Mouse (Mus musculus): ENCODE data around the gene Kcna6.

Kcna6 gene

DNA sequence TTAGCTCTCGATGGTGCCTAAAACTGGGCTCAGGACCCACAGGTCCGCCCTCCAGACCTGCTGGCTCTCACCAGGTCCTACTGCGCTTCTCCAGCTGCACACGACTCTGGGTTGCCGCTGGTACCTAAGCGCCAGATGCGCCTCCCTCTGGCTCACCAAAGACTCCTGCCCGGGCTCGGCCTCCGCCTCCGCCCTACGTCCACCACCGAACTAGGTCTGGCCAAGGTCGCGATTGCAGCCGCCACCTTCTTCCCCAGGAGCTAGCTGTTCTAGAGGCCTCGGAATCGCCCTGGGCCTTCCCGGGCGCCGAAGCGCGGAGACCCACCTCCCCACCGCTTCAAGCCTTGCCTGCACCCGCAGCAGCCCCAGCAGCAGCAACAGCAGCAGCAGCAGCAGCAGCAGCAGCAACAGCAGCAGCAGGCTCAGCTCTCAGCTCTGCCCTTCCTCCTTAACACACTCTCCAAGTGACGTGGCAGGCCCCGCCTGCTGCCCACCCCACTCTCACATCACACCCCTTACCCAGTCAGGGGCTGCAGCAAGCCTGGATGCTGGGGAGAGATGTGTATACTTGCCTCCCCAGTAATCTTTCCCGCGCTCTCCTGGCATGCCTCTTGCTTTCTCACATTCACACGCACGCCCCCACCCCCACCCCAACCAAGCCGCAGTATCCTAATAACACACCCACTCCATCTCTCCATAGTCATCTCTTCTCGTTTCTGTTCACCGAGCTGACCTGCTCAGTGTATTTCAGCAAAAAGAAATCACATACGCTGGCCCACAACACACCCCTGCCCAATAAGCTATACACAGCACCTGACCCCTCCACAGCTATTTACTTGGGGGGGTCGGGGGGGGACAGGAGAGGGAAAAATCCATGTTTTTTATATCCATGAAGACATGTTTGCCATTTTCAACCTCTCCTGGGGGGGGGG lies at the start of gene Kcna6:
Kcna6 (minus strand) TSS at position 464 of the 932 bp plus-strand sequence.
- DNase-seq: no peak

DNA sequence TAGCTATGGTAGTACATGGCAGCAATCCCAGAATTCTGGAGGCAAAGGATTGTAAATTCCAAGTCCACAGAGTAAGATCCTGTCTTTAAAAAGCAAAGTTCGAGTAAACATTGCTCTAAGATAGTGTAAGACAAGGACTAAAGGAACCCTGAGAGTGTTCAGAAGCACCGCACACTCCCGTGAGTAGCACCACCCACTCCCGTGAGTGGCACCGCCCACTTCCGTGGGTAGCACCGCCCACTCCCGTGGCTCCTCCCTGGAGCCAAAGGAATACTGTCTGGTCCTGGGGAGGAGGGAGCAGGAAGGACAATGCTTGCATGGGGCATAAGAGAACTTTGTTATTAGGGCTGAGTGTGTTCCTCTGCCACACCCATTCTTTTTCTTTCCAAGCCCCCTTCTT lies 48.4 kb upstream of the Kcna6 start:
- no peak for DNase-seq

DNA sequence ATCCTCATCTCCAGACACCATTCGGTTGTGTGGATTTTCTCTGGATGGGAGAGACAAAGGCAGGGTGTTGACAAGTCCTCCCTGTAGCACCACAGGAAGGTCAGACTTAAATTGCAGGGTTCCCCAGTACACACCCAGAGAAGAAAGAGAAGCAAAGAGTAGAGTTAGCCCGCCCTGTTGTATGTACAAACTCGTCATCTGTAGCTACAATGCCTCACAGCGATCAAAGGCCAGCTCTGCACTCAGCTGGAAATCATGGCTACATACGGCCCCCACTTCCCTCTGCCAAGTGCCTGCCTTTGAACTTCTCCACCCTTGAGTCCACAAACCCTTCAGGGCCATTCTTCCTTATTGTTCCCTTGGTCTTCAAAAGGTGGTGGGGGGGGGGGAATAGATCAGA lies 43.7 kb upstream of the Kcna6 start:
- no peak for DNase-seq

DNA sequence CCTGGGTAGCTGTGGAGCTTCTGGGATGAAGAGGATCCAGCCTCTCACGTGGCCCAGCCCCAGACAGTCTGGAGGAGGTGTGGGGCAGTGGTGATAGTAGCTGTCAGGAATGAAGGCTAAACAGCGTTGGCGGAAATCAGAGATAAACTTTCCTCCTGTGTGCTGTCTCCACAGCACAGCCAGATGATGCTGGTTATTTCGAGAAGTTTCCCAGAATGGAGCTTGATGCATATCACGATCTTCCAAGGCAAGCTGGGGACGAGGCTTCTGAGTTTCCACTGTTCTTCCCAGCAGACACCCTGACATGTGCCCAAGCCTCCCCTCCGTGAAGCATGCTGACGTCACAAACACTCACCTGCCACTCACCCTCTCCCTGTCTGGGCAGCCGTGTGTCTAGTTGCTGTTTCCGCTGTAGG lies 43.2 kb upstream of the Kcna6 start:
- no peak for DNase-seq

DNA sequence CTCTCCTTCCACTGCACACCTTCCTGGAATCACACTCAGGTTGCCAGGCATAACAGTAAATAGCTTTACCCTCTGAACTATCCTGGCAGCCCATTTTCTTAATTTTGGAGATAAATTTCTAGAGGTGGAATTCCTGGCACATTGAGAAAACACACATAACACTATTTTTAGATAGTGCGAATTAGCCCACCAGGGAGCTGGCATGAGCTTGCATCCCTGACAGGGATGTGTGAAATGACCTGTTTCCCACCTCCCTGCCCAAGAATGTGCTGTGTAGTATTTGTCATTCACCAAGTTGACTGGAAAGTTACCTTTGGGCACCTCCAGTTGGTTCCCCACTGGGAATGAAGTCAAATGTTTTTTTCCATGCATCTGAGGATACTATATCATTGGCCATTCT lies 42.6 kb upstream of the Kcna6 start:
- no peak for DNase-seq

DNA sequence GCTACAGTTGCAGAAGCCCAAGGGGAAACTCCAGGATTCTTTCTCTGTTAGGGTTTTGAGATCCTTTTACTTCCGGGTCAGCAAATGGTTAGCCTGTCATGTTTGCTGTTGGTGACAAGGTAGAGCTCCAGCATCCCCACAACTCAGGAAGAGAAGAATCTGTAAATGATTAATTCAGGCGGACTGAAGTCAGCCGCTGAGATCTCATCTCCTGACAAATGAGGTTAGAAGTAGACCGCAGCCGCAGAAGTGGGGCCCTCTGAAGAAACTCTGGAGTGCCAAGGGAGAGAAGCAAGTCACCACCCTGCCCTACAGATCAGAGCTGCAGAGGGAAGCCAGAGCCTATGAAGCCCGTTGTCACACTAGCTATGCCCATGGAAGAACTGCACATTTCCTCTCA lies 37.4 kb upstream of the Kcna6 start:
- no peak for DNase-seq

DNA sequence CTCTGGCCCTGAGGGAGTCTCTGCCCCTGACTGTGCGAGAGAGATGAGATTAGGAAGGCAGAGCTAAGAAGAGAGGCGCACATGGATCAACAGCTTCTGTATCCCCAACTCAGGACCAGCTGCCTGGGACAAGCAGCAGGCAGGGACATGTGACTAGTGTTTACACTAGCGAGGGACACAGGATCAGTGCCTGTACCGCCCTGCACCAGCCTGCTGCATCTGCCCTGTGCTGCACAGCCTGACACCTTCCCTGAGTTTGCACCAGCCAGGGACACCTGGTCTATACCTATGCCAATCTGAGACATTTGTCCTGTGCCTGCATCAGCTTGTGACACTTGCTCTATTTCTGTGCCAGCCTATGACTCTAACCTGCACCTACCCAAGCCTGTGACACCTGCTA lies 33.4 kb upstream of the Kcna6 start:
- no peak for DNase-seq

DNA sequence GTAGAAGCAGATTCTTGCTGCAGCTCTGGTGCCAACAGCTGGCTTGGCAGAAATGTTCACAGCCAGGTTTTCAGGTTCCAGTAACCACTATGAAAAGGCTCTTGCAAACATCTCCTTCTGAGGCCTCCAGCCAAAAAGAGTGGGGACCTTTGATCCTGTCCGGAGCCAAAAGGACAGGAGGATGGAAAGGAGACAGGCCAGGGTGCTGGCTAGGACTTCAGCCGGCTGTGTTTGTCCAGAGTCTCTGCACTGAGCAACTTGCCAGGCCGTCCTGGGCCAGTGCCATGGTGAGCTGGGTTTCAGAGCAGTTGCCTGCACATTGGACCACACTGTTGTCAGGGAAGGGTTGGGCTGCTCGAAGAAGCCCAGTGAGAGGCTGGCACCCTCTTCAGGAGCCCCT lies 31.9 kb upstream of the Kcna6 start:
- DNase-seq: no peak

DNA sequence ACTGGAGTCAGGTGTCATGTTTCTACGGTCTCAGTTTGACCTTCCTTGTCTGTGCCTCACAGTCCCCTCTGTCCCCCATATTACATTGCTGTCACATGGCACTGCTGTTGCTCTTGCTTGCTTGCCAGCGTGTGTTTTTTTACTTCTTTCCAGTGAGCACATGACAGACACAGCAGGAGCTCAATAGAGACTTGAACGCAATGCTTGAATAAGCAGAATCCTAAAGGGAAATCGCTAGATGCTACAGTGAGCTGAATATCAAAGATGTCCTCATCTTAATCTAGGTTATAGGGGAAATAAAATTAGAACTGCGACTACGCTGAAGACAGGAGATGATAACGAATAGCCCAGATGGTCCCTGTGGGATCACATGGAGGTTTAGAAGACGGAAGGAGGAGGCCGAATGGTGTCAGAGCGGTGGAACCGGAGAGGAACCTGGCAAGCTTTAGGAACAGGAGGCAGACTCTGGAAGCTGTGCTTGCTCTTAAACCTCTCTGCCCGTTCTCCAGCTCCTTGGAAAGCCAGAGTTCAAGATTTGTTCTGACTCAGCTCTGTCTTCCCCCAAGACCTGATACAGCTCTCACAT lies 29.8 kb upstream of the Kcna6 start:
- no peak for DNase-seq

DNA sequence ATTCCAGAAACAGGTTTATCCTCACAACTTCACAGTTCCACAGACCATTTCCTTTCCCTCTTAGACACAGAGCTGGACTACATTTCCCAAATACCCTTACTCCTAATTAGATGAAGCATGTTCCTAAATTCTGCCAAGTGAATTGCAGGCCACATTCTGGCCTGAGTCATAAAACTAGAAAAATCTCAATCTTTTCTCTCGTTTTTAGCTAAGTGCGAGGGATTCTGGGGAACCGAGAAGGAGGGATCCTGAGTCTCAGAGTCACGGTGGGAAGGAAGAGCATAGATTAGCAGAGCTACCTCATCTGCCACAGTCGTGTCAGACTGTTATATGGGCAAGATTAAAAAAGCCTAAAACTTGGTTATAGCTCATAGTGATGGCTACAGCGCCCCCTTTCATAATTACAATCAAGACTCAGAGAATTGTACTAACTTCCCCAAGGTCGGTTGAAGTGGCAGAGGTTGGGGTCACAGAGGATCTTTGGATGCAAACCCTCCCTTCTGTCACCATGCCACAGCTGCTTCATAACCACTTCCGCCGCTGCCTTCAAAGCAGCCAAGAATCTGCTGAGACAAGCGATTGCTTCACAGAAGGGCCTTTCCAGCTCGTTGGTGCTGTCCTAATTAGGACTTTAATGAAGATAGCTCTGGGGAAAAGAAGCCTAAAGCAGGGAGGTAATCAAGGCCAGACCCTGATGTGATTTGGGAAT lies 28.6 kb upstream of the Kcna6 start:
- DNase-seq: no peak

DNA sequence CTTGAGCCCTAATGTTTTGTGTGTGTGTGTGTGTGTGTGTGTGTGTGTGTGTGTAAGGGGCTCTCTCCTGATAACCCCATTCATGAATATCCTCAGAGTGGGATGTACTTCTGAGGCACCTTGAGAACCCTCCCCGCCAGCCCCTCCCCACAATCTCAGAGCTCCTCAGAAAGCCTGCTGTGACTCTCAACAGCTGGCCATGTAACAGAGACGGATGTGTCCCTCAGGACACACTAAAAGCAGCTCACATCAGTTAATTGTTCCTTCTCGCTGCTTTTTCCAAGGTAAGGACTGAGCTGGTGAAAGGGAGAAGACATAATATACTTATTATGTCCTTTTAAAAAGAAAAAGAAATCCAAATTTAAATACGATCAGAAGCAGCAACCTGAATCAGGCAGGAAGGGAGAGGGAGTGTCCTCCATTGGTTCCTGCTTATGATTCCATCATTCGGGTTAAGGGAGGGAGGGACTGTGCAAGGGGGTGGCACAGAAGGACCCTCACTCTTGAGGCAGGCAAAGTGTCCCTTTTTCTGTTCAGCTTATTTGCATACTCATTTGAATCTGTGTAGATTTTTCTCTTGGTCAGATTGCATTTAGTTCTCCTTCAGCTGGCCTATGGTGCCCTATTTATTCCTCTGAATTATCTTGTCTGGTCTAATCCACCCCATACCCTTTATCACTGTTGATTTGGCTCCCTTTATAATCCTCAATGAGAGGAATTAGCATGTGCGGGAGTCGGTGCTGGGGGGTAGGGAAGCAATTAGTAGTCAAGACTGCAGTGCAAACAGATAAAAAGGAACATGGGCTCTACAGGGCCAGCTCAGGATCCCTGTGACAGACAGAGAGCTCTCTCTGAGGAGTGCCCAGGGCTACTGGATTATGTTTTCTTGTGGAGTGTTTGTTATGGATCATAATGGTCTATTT lies 27.4 kb upstream of the Kcna6 start:
- DNase-seq: no peak

DNA sequence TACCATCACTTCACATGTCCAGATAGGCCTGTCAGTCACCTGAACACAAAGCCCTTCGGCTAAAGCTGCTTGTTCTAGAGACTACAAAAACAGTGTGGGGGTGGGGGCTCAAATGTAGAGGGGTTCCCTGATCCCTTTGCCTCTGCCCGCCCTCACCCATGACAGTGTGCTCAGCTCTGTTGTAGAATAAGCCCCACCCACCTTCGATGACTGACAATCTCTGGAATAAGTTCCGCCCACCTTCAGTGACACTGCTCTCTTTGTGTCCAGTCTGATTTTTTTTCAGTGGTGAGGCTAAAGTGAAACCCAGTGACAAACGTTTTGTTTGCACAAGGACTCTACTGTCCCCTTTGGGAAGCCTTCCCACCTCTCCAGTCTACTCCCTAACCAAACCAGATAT lies 26.1 kb upstream of the Kcna6 start:
- peak; percentile 36 for DNase-seq

DNA sequence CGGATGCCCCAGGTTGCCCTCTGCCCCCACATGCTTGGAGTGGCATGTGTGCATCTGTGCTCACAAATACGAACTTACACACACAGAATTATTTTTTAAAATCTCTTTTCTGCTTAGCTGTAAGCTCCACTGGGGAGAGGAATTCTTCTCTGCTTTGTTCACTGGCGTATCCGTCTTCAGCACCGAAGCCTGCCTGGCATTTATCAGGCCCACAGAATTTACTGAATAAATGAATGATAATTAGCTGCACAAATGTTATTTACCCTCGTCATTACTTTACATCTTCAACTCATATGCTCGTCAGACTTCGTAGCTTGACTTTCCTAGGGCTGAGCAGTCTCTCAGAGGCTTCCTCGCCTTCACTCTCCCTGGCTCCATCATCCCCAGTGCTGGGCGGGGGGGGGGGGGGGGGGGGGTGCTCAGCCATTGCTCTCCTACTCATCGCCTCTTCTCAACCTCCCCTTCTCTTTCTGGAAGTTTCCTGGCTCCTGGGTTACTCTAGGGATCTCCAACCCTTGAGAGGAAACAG lies 24.2 kb upstream of the Kcna6 start:
- DNase-seq: no peak

DNA sequence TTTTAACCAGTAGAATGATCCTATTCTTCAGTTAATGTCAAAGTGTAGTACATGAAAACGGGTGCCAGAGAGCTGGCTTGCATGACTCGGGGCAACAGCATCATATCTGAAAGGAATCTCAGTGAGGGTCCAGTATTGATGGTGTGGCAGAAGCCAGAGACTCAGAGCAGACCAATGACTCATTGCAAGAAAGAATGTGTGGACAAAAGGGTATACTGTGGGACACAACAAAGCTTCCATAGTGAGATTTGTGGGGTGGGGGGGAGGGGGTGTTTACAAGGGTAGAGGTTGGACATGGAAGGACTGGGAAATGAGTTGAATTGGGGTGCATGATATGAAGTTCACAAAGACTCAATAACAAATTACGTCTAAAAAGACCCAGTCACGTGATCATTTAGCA lies 20.9 kb upstream of the Kcna6 start:
- DNase-seq: no peak

DNA sequence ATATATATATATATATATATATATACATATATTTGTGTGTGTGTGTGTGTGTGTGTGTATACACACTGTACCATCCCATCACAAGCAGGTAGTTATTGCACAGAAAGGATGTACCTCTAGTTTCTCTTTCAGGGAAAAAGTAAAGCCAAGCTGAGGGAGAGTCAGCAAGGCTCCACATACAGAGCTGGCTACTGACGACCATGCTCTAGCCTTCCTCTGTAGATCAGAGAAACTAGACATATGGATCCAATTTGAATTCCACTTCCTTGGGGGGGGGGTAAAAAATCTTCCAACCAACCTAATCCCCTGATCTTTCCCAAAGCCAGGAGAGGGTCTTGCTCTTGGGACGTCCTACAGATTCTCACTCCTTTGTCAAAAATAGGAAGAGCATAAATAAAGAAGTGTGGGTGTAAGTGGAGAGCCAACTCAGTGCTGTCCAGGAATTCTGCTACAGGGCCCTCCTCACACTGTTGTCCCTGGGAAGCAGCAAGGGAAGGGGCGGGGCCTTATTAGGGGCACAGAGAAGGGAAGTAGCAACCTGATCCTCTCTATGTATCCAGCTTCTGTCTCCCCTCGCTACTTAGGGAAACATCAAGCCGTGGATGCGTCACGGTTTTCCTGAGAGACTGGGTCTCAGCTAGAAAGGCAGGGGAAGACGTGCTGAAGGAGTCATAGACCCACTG lies 15.4 kb upstream of the Kcna6 start:
- DNase-seq: no peak

DNA sequence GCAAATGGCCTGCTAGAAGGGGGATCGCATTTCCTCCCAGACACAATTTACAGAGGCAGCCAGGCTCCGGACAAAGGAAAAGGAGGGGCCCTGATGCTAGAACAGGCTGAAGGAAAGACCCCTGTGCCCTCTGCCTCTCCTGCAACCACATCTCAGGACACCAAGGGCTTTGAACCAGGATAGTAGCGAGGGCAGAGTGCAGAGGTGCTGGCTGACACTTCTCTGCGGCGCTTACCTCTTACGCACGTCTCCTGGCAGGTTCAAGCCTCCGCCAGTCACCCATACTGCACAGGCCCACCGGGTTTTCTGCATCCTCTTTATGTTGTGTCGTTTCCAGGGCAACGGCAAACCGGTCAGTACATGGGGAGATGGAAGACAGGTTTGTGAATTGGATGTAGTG lies 12.0 kb upstream of the Kcna6 start:
- DNase-seq: no peak

DNA sequence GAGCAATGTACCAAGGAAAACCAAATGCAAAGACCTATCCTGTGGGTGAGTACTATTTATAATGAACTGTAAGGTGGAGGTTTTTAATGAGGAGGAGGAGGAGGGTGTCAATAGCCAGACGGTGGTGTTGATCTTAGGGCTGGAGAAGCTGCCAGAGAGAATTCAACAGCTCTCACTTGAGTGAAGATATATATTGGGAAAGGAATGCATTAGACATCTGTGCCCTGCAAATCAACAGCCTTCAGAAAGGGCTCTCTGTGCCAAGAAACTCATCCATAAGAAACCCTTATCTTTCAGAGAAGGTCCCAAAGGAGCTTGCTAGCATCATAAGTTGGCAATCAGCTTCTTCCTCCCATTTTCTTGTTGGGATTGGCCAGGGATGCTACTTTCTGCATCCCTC lies 5.4 kb upstream of the Kcna6 start:
- no peak for DNase-seq

DNA sequence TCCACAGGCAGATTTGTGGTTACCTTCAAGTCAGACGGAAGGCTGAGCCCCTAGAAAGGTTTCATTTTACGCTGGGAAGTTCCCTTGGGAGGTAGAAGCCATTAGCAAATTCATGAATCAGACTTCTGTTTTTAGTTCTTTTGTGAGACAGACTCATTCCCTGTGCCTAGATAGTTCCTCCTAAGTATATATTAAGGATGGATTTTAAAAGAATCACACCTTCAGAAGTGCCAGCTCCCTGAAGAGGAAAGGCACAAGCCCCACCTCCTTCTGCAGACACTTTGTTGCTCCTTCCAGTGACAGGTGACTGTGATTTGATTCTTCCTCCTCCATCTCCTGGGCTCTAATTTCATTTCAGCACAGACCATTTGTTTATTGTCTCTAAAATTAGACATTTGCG lies 2.1 kb upstream of the Kcna6 start:
- no peak for DNase-seq

DNA sequence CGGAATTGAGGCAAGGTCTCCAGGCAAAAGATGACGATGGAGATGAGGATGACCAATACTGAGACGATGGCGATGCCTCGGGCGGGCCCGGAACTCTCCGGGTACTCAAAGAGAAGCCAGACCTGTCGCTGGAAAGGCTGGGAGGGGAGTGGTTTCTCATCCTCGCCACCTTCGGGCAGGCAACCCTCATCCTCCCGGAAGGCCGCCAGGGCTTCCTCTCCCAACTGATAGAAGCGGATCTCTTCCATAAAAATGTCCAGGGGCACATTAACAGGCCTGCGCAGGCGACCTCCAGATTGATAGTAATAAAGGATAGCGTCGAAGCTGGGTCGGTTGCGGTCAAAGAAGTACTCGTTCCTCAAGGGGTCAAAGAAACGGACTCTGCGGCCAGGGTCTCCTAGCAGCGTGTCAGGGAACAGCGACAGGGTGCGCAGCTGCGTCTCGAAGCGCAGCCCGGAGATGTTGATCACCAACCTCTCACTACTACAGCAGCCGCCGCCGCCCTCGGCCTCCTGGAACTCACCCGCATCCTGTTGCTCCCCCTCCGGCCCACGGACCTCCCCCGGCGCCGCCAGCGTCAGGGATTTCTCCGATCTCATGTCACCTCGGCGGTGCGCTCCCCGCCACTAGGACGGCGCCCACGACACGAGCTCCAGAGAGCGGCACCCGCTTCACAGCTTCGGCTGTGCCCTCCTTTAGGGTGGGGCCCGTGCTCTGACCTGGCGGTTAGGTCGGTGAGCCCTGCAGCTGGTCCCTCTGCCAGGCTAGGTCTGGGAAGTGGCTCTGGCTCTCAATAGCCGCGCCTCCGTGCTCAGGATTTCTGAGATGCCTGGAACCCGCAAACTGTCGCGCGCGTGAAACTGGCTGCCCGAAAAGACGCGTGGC lies 906 bp downstream of the Kcna6 start:
- no peak for DNase-seq

DNA sequence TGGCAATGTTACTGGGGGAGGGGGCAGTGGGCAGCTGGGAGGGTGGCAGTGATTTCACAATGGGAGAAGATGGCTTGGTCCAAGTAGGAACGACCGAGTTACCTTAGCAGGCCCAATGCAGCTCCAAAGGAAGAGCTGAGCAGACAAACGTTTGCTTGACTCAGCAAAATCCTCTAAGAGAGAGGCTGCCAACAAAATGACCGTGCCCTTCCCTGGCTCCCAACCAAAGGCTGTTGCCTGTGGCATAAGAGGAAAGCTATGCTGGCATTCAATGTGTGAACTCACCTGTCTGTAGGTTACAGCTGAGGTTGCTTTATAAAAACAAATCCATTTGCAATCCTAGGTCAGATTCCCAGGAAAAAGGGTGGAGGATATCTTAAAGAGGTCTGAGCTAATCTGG lies 3.5 kb downstream of the Kcna6 start:
- DNase-seq: no peak

DNA sequence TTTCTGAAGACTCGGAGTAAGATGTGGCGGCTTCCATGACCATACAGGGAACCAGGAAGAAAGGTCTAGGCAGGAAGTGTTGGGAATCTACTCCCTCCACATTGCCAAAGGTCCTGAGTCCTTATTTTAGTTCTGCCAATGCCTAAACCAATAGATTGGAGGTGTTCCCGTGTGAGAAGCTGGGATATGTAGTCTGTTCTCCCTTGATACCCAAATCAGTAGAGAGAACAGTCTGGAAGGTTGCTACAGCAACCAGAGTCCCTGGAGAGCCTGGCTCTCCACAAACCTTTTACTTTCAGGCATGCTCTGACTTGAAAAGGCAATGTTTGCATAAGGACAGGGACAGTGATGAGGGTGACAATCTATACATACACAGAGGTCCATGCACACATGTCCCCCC lies 4.7 kb downstream of the Kcna6 start:
- DNase-seq: no peak
